Mouse (Mus musculus) bone marrow macrophage, adult 2 months (primary cell): ENCODE measurements around the gene Asic1.

ENCODE experiments used
- CTCF ChIP-seq: IDR thresholded peaks from 2 replicates; pipeline ENCODE4 v1.5.1; 2012; ENCODE audit warnings: low read depth, mild to moderate bottlenecking, low read length, moderate library complexity
- POLR2A ChIP-seq: IDR thresholded peaks from 2 replicates; pipeline ENCODE4 v1.6.1; 2012; ENCODE audit warnings: mild to moderate bottlenecking, low read depth, low read length, borderline replicate concordance

DNA sequence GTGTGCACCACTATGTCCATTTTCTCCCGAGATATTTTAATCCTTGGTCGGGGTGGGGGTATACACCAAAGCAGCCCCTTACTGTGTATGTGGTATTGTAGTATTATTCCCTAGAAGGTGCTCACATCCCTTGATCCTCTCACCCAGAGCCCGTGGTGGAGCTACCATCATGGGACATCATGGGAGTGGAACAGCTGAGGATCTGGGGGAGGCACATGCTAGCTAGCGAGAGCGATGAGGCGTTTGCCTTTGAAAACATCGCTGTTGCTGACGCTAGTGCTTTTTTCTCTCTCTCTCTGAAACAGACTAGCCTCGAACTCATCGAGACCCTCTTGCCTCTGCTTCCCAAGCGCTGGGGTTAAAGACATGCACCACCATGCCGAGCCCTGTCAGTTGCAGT lies 46.6 kb downstream of the Asic1 start:
- no peak for TF ChIP-seq CTCF
- no peak for TF ChIP-seq POLR2A
